Mouse (Mus musculus) E14TG2a.4 (cell line): ENCODE measurements at regions not wholly inside any gene's neighbourhood (a gene's known extent, or its start where the extent isn't known, plus 50 kb on each side); places are given as distances from the start of the nearest gene placed in this dataset.

Experiments used
- CTCF ChIP-seq: conservative IDR thresholded peaks from 2 replicates; pipeline ENCODE4 v1.5.1; 2014; ENCODE audit warnings: low read length
- NANOG ChIP-seq: IDR thresholded peaks from 2 replicates; pipeline ENCODE4 v1.6.1; 2014; ENCODE audit warnings: borderline replicate concordance, low read length, mixed read lengths
- POU5F1 ChIP-seq: IDR thresholded peaks from 2 replicates; pipeline ENCODE4 v1.6.1; 2014; ENCODE audit warnings: low read length, borderline replicate concordance

DNA sequence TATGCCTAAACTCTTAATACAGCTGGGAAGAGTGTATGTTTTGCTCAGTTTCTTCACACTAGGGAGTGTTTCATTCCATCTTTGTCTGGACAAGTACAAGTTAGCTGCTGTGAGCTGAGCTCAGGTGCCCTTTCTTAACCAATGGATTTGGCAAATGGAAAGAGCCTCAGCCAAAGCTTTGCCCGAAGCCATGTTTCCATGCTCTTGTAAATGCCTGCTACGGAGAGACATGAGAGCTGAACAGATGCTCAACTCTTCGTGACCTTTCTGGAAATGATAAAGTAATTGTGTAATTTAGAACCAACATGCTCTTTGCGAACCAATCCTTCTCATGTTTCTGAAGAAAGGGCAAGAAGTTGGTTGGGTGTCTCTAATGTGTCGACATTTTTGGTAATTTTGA, 52.0 kb upstream of the P3h2 start:
- TF ChIP-seq CTCF (no peak), POU5F1 (no peak), NANOG (no peak)
